Mouse (Mus musculus): ENCODE results near the gene Pdzd2.
A peak's percentile ranks its signal among the peaks of the same experiment; 100 is the strongest.

DNA sequence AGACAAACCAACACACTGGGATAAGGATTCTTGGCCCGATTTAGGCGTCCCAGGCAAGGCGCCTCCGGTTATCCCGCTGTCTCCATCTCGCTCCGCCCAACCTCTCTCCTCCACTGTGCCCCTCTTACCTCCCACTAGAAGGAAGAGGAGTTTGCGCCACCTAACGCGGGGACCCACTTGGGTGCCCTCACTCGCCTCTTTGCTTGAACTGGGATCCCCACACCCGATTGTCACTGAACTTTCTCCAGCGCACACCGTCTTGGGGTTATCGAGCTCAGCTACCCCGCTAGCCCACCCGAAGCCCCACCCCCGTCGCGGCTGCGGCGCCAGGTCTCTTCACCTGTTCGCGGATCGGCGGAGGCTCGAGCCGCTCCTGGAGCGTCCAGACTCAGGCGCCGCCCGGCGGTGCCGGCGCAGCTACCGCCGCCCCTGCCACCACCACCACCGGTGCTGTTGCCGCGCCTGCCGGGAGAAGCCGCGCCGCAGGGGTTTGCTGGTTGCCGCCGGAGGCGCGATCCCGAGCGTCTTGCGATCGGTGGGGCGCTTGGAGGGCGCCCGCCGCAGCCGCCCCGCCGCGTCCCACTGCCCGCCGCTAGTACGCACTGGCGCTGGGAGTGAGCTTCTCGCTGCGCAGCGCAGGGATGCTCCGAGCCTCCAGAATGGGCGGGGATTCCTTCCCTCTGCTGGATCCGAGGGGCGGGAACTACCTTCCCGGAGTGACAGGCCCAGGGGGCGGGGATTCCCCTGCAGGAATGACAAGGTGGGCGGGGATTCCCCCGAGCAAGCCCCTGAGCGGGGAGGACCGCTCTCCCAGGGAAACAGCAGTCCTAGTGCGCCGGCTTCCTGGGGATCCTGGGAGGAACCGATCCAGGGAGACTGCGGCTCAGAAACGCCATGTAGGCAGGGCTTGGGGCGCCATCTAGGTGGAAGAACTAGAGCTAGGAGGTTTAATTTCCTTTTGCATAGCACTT is at the start of gene Pdzd2:
- TF ChIP-seq CTCF (IDR thresholded peaks at IDR 0.05; ENCODE audit: insufficient read depth, low read length) = peak; percentile 27; the same call in 1 of the 2 replicates
- peak; percentile 23; the same call in 1 of the 2 replicates for TF ChIP-seq POLR2A (IDR thresholded peaks at IDR 0.05; ENCODE audit: borderline replicate concordance, extremely low read depth, low read depth, low read length)

Measured in lung, adult 2 months (tissue).